Mouse (Mus musculus) hindbrain, embryonic 13.5 days (tissue): ENCODE measurements around the gene Hectd1. TPM values are rescaled to one million over a fixed set of nuclear protein-coding genes. Genes with fewer than 3 reads are reported as not detected.
A peak's percentile ranks its signal among the peaks of the same experiment; 100 is the strongest.

Experiments used
- ATAC-seq: fragments of 200-750 bp; cut with Nextera tagmentation; 2 replicates; pipeline ENCODE4 v1.8.0; 2017; ENCODE audit warnings: moderate TSS enrichment; ENCODE audit not compliant: low FRiP score
- H3K27ac ChIP-seq: fragments of 300-500 bp; sonication (generic); 2 replicates; pipeline ENCODE4 v1.5.1; 2015; ENCODE audit warnings: inconsistent platforms, mild to moderate bottlenecking, moderate library complexity
- H3K27me3 ChIP-seq: fragments of 300-500 bp; sonication (generic); 2 replicates; pipeline ENCODE4 v1.6.1; 2015; ENCODE audit warnings: mild to moderate bottlenecking, inconsistent platforms
- H3K36me3 ChIP-seq: fragments of 300-500 bp; sonication (generic); 2 replicates; pipeline ENCODE4 v1.6.1; 2015; ENCODE audit warnings: mild to moderate bottlenecking, inconsistent platforms
- H3K4me1 ChIP-seq: fragments of 300-500 bp; sonication (generic); replicated peaks from 2 replicates; pipeline ENCODE4 v1.6.1; 2015; ENCODE audit warnings: inconsistent platforms
- H3K4me2 ChIP-seq: fragments of 300-500 bp; sonication (generic); 2 replicates; pipeline ENCODE4 v1.6.1; 2015; ENCODE audit warnings: inconsistent platforms, mild to moderate bottlenecking, moderate library complexity
- H3K4me3 ChIP-seq: fragments of 300-500 bp; sonication (generic); 2 replicates; pipeline ENCODE4 v1.5.1; 2015; ENCODE audit warnings: mild to moderate bottlenecking, inconsistent platforms
- H3K9ac ChIP-seq: fragments of 300-500 bp; sonication (generic); 2 replicates; pipeline ENCODE4 v1.6.1; 2015; ENCODE audit warnings: mild to moderate bottlenecking, inconsistent platforms
- H3K9me3 ChIP-seq: fragments of 300-500 bp; sonication (generic); 2 replicates; pipeline ENCODE4 v1.6.1; 2016; ENCODE audit warnings: inconsistent platforms
- WGBS: fragments of 180-500 bp; shearing (Covaris S2); methylation state at CpG from one replicate; pipeline ENCODE4 v1.1.7; 2015; 5-methylcytosine and 5-hydroxymethylcytosine counted together
- polyA plus RNA-seq: library from polyadenylated mRNA; unstranded; fragments of >200 nt; fragmentation: Nextera tagmentation; extraction: Ambion mirVana; gene quantifications from 2 replicates; pipeline ENCODE4 v1.2.1, GENCODE M21; 2015

The Hectd1 gene
- polyA plus RNA-seq, 1 experiment from 2014 or later: 38.9 TPM

DNA sequence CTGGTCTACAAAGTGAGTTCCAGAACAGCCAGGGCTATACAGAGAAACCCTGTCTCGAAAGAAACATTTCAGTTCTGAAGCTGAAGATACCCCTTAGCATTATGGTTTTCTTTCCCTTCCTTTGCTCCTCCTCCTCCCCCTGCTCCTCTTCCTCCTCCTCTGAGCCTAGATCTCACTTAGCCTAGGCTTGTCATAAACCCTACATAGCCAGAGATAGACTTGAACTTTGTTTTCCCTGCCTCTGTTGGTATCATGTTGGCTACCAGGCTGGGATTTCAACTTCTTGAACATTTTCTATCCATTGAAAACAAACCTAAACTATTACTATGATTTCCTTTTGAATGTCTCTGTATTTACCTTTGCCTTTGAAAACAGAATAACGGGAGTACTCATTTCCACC lies 26.5 kb upstream of the Hectd1 start:
- H3K4me3 ChIP-seq: no peak overlapping the region
- no peak for ATAC-seq
- H3K27ac ChIP-seq: no peak overlapping the region
- H3K9me3 ChIP-seq: no peaks in the 10 kb centered on the region
- H3K4me2 ChIP-seq: no peak overlapping the region
- H3K27me3 ChIP-seq: no peaks in the 10 kb centered on the region
- 94% methylated on average over 2 of the region's 2 CpGs for WGBS
- no peaks in the 10 kb centered on the region for H3K36me3 ChIP-seq
- H3K4me1 ChIP-seq: no peaks in the 10 kb centered on the region
- no peak overlapping the region for H3K9ac ChIP-seq

DNA sequence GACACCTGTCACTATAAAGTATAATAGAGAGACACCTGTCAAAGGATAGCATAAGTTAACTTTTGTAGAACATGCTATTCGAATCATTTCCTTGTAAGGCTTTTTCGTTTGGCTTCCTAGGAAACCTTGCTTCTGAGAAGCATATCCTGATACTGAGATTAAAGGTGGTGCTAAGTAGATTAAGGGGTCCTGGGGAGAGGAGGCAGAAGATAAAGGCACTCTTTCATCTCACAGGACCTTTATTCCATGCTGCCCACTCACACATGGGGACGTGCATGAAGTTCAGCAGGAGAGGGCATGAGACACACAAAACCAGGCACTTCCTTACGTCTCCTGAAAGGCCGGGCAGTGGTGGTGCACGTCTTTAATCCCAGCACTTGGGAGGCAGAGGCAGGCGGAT lies 26.1 kb upstream of the Hectd1 start:
- H3K9ac ChIP-seq: no peak overlapping the region
- WGBS: 86% methylated on average over 7 of the region's 7 CpGs
- no peak overlapping the region for H3K4me2 ChIP-seq
- no peak overlapping the region for H3K27ac ChIP-seq
- no peaks in the 10 kb centered on the region for H3K9me3 ChIP-seq
- no peak overlapping the region for H3K4me3 ChIP-seq
- no peak for ATAC-seq
- H3K36me3 ChIP-seq: no peaks in the 10 kb centered on the region
- H3K27me3 ChIP-seq: no peaks in the 10 kb centered on the region
- no peaks in the 10 kb centered on the region for H3K4me1 ChIP-seq

DNA sequence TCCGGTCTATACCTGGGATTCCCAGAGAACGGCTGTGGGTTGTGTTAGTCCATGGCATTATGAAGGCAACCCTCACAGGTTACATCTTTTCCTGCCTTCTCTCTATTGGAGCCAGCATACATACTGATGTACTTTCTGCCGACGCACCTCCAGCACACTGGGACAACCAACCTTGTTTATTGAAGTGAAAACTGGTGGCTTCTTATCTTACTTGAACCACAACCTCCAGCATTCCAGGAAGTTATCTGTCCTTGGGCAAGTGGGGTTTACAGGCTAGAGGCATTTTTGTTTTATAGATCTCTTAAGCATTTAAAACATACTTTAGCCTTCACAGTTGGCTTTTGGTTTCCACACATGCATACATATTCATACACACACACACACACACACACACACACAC lies 22.3 kb upstream of the Hectd1 start:
- Histone ChIP-seq H3K27ac (no peak overlapping the region), H3K4me1 (no peaks in the 10 kb centered on the region), H3K27me3 (no peaks in the 10 kb centered on the region), H3K9ac (no peak overlapping the region), H3K9me3 (no peaks in the 10 kb centered on the region), H3K4me2 (no peak overlapping the region), H3K4me3 (no peak overlapping the region), H3K36me3 (no peaks in the 10 kb centered on the region)
- ATAC-seq: no peak
- 92% methylated on average over 4 of the region's 4 CpGs for WGBS

DNA sequence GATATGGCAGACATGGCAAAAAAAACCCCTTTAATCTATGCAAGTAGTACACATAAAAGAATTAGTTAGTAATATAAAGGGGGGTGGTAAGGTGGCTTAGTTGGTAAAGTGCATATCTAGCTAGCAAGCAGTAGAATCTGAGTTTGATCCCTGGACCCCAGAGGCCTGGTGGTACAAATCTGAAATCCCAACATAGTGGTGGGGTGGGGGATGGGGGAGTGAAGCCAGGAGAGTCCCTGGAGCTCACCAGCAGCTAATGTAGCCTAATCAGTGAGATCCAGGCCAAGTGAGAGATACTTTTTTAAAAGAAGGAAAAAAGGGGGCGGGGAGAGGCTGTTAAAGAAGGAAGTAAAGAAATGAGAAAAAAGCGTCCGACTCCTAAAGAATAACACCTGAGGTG lies 21.8 kb upstream of the Hectd1 start:
- 89% methylated on average over 3 of the region's 3 CpGs for WGBS
- Histone ChIP-seq H3K27me3 (no peaks in the 10 kb centered on the region), H3K36me3 (no peaks in the 10 kb centered on the region), H3K4me2 (no peak overlapping the region), H3K27ac (no peak overlapping the region), H3K9me3 (no peaks in the 10 kb centered on the region), H3K4me3 (no peak overlapping the region), H3K4me1 (no peaks in the 10 kb centered on the region), H3K9ac (no peak overlapping the region)
- no peak for ATAC-seq

DNA sequence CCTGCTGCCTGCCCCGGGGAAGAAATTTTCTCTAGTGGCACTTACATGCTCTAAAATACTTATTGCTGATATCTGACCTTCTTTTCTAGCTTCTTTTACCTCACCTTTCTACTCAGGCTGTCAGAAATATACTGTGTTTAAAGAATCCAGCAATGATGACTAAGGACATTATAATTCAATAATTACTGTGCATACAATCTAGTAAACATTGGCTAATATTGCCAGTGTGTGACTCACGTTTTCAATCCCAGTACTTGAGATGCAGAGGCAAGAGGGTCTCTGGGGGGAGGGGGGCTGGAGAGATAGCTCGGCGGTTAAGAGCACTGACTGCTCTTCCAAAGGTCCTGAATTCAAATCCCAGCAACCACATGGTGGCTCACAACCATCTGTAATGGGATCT lies 21.0 kb upstream of the Hectd1 start:
- Histone ChIP-seq H3K4me3 (no peak overlapping the region), H3K4me2 (no peak overlapping the region), H3K27ac (no peak overlapping the region), H3K9me3 (no peaks in the 10 kb centered on the region), H3K27me3 (no peaks in the 10 kb centered on the region), H3K36me3 (no peaks in the 10 kb centered on the region), H3K4me1 (no peaks in the 10 kb centered on the region), H3K9ac (no peak overlapping the region)
- ATAC-seq: no peak
- 89% methylated on average over 4 of the region's 4 CpGs for WGBS

DNA sequence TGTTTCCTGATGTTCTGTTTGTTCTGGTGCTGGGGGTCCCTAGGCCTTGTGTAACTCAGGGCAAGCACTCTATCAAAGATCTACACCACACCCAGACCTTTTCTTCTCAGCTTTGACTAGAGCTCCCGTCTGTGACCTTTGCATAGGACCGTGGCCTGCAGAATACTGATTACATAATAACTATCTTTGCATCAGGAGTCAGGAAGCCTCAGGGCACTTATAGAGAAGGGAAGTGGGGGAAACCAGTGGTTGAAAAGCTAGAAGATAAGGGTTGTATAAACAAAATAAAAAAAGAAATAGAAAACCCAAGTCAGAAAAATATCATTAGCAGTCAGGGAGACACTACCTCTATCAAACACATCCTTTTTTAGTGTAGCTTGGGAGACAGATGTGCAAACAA lies 20.6 kb upstream of the Hectd1 start:
- no peaks in the 10 kb centered on the region for H3K36me3 ChIP-seq
- H3K4me2 ChIP-seq: no peak overlapping the region
- H3K4me3 ChIP-seq: no peak overlapping the region
- no peaks in the 10 kb centered on the region for H3K27me3 ChIP-seq
- no peak for ATAC-seq
- peaks cover 3% of the 10 kb centered on the region; the same call in 1 of the 2 replicates for H3K4me1 ChIP-seq
- H3K9ac ChIP-seq: no peak overlapping the region
- no peaks in the 10 kb centered on the region for H3K9me3 ChIP-seq
- no peak overlapping the region for H3K27ac ChIP-seq
- WGBS: 91% methylated on average over 2 of the region's 2 CpGs

DNA sequence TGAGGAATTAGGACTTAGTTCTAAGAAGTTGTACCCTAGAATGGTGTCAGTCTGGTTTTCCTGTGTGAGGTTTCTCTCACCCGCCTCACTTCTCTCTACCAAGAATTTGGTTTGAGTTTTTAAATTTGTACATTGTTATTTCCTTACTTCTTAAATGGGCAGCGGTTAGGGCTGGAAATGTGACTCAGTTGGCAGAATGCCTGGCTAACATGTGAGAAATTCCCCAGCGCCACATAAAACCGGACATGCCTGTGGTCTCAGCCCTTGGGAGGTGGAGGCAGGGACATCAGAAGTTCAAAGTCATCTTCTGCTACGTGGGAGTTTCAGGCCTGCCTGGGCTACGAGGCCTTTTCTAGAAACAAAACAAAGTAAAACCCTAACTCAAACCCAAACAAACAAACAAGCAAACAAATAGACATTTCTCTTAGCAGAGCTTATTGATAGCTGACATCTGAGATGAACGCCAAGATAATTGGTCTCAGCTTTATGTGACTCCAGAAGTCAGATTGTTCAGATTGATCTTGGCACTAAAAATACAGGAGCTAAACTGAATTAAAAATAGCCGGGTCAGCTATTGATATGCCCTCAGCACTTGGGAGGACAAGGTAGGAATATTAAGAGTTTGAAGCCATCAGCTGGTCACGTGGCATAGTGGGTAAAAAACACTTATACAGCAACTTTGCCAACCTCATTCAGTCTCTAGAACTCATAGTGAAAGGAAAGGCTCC lies 18.8 kb upstream of the Hectd1 start:
- ATAC-seq: no peak
- no peak overlapping the region for H3K9ac ChIP-seq
- no peaks in the 10 kb centered on the region for H3K9me3 ChIP-seq
- no peak overlapping the region for H3K27ac ChIP-seq
- H3K4me1 ChIP-seq: peaks cover 15% of the 10 kb centered on the region
- 87% methylated on average over 9 of the region's 9 CpGs for WGBS
- no peak overlapping the region for H3K4me2 ChIP-seq
- H3K4me3 ChIP-seq: no peak overlapping the region
- H3K27me3 ChIP-seq: no peaks in the 10 kb centered on the region
- H3K36me3 ChIP-seq: no peaks in the 10 kb centered on the region

DNA sequence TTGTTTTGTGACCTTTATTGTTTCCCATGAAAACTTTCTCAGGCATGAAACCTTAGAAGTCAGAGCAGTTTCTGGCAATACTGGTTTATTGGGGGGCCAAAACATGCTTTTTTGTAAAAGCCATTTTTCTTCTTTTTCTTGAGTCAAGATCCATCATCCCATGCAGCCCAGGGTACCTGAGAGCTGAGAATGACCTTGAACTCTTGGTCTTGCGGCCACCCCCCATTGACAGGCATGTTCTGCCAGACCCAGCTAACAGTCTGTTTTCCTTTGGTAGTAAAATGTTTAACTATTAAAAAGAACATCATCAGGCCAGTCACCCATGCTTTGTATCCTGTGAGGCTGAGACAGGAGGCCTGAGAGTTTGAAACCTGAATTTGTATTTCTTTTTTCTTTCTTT lies 15.9 kb upstream of the Hectd1 start:
- no peak overlapping the region for H3K9ac ChIP-seq
- no peaks in the 10 kb centered on the region for H3K36me3 ChIP-seq
- peak; percentile 58 for ATAC-seq
- H3K4me1 ChIP-seq: peaks cover 15% of the 10 kb centered on the region
- 33% methylated on average over 1 of the region's 1 CpGs for WGBS
- H3K27ac ChIP-seq: no peak overlapping the region
- H3K27me3 ChIP-seq: no peaks in the 10 kb centered on the region
- H3K4me2 ChIP-seq: peak overlapping the region; percentile 73
- H3K9me3 ChIP-seq: no peaks in the 10 kb centered on the region
- peak overlapping the region; percentile 57 for H3K4me3 ChIP-seq

DNA sequence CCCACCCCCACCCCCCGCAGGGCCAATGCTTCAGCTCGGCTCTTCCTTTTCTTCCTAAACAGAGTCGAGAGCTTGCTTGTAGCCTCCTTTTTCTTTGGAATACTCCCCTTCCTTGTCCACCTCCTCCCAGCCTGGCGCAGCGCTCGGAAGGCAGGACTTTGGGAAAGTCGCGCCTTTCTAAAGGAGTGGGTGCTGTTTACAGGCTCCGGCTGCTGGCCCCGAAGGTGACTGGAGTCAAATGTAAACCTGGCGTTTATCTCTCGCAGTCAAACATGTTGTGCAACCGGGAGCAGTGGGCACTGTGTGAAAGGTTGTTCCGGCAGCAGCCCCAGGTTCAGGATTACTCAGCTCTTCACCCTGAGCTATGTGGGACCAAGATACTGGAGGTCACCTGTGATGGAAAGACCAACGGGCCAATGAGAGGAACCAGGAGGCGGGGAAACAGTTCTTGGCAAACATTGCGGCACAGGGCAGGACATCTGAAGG lies 15.5 kb upstream of the Hectd1 start:
- H3K4me2 ChIP-seq: peak overlapping the region; percentile 73
- H3K9me3 ChIP-seq: no peaks in the 10 kb centered on the region
- no peaks in the 10 kb centered on the region for H3K36me3 ChIP-seq
- H3K9ac ChIP-seq: peak overlapping the region; percentile 79
- peak; percentile 97 for ATAC-seq
- peak overlapping the region; percentile 74 for H3K27ac ChIP-seq
- WGBS: under 1% methylated on average over 17 of the region's 17 CpGs
- H3K4me3 ChIP-seq: peak overlapping the region; percentile 57
- no peaks in the 10 kb centered on the region for H3K27me3 ChIP-seq
- H3K4me1 ChIP-seq: peaks cover 15% of the 10 kb centered on the region

DNA sequence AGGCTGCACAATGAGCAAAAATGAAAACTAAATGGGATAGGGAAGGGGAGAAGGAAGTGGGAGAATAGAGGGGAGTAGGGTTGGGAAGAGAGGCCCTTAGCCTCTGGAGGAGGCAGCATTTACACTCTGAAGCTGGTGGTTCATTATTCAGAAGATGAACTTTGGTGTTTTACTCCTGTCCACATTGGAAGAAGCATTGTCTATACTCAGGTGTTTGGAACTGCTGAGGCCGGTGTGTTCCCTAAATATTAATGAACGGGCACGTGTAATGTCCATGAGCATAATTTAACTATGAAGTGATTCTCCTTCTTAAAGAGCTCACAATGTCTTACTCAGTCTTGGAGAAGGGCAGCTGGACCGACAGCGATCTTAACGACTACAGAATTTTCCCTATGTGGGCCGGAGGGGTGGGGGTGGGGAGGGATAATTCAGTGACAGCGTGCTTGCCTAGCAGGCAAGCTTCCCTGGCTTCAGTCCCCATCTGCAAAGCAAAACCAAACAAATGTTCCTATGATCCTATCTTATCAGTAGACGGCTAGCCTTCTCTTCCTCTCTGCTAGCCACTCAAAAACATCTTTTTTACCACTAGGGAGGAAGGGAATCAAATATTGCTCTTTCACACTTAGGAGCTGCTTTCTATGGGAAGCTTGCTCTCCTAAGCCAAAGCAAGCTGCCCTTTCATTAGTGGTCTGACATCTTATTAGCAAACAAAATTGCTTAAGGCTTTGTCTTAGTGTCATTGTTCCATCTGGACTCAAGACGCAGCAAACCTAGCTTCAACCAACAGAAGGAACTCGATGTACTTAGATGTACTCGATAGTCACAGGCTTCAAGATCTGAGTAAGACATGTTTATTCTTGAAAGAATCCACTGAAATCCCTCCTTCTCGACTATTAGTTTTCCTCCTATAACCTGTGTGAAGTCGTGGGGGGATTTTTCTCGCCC lies 14.5 kb upstream of the Hectd1 start:
- H3K4me3 ChIP-seq: peak overlapping the region; percentile 57
- no peaks in the 10 kb centered on the region for H3K27me3 ChIP-seq
- no peaks in the 10 kb centered on the region for H3K9me3 ChIP-seq
- peak overlapping the region; percentile 79 for H3K9ac ChIP-seq
- peaks cover 15% of the 10 kb centered on the region for H3K4me1 ChIP-seq
- H3K36me3 ChIP-seq: no peaks in the 10 kb centered on the region
- H3K4me2 ChIP-seq: peak overlapping the region; percentile 73
- 40% methylated on average over 15 of the region's 15 CpGs for WGBS
- no peak; the same call in 1 of the 2 replicates for ATAC-seq
- H3K27ac ChIP-seq: no peak overlapping the region

DNA sequence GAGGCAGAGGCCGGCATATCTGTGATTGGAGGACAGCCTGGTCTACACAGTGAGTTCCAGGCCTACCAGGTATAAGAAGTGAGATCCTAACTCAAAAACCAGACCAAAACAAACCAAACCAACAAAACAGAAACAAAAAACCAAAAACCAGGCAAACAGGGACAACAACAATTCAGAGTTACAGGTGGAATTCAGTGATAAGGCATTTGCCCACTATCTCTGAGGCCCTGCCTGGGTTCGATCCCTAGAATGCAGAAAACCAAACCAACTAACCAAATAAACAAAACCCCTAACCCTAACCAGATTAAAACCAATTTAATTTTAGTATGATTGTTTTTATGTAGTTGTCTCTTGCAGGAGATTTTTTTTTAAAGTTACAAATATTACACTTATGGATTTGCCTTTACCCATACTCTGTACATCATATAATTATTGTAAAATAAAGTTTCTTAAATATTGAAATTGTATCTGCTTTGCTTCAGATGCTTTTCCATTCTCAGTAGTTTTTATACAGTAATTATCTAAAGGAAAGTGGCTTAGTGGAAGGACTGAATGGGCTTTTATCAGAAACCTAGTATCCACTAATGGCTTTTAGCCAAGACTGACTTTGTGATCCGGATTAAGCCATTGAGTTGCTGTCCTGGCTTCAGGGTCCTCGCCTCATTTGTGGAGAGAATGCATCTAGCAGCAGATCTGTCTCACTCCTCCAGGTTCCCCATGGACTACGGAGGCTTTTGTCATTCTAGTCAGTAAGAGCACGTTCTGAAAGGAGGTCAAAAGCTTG lies 12.9 kb upstream of the Hectd1 start:
- H3K27ac ChIP-seq: no peak overlapping the region
- no peak for ATAC-seq
- H3K27me3 ChIP-seq: no peaks in the 10 kb centered on the region
- 56% methylated on average over 6 of the region's 6 CpGs for WGBS
- no peak overlapping the region for H3K4me3 ChIP-seq
- H3K9ac ChIP-seq: no peak overlapping the region
- no peaks in the 10 kb centered on the region for H3K36me3 ChIP-seq
- peaks cover 15% of the 10 kb centered on the region for H3K4me1 ChIP-seq
- H3K9me3 ChIP-seq: no peaks in the 10 kb centered on the region
- H3K4me2 ChIP-seq: no peak overlapping the region

DNA sequence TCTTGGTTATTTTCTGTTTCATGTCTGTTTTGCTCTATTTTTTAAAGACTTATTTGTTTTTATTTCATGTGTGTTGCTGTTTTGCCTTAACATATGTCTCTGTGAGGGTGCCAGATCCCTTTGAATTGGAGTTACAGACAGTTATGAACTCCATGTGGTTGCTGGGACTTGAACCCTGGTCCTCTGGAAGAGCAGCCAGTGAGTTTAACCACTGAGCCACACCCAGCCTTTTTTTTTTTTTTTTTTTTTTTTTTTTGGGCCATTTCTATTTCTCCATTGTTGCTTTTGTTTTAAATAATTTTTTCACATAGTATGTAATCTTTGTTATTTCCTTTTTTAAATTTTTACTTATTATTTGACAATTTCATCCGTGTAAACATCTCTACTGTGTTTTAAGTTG lies 10.5 kb upstream of the Hectd1 start:
- peaks cover 12% of the 10 kb centered on the region for H3K4me1 ChIP-seq
- H3K36me3 ChIP-seq: no peaks in the 10 kb centered on the region
- no peak overlapping the region for H3K4me3 ChIP-seq
- no peak overlapping the region for H3K27ac ChIP-seq
- no peak for ATAC-seq
- no peak overlapping the region for H3K4me2 ChIP-seq
- 94% methylated on average over 1 of the region's 1 CpGs for WGBS
- no peaks in the 10 kb centered on the region for H3K9me3 ChIP-seq
- H3K9ac ChIP-seq: no peak overlapping the region
- H3K27me3 ChIP-seq: no peaks in the 10 kb centered on the region
